Mouse (Mus musculus): ENCODE data around the gene Kif28.
"Not testable (repeated sequence)": the region's sequence is repeated elsewhere in the genome, so short reads cannot be mapped to it uniquely, and the experiment has no call there.

Kif28 gene

GRCm38 (mm10) chr1:179745171-179745570 is at the start of gene Kif28:
Gene Kif28, minus strand, starts transcription at chr1:179745271.
- in situ Hi-C loops (cut with MseI, MboI) = no loop called here

- in situ Hi-C loops (cut with MseI, MboI) = loop anchor here in 1 of 2 experiments (5.0 kb wide), 1 partner anchor 35 kb away; no protein-coding TSS in a partner anchor
Measured at GRCm38 (mm10) chr1:179787281-179787680, 42.2 kb upstream of the Kif28 start.

GRCm38 (mm10) chr1:179785502-179785901 is 40.4 kb upstream of the Kif28 start:
- in situ Hi-C loops (cut with MseI, MboI) = loop anchor here in 1 of 2 experiments (5.0 kb wide), 1 partner anchor 33 kb away; no protein-coding TSS in a partner anchor

GRCm38 (mm10) chr1:179784098-179784497 is 39.0 kb upstream of the Kif28 start:
- in situ Hi-C loops (cut with MseI, MboI) = no loop called here

- in situ Hi-C loops (cut with MseI, MboI) = no loop called here
Measured at GRCm38 (mm10) chr1:179776831-179777230, 31.8 kb upstream of the Kif28 start.

- in situ Hi-C loops (cut with MseI, MboI) = no loop called here
Measured at GRCm38 (mm10) chr1:179760553-179760952, 15.5 kb upstream of the Kif28 start.

GRCm38 (mm10) chr1:179760086-179760485 is 15.0 kb upstream of the Kif28 start:
- in situ Hi-C loops (cut with MseI, MboI) = no loop called here

- in situ Hi-C loops (cut with MseI, MboI) = no loop called here
Measured at GRCm38 (mm10) chr1:179756477-179756876, 11.4 kb upstream of the Kif28 start.

- in situ Hi-C loops (cut with MseI, MboI) = loop anchor here in 1 of 2 experiments (5.0 kb wide), 1 partner anchor 34 kb away; no protein-coding TSS in a partner anchor
Measured at GRCm38 (mm10) chr1:179753006-179753405, 7.9 kb upstream of the Kif28 start.

- in situ Hi-C loops (cut with MseI, MboI) = loop anchor here in 1 of 2 experiments (5.0 kb wide), 1 partner anchor 35 kb away; no protein-coding TSS in a partner anchor
Measured at GRCm38 (mm10) chr1:179752276-179752675, 7.2 kb upstream of the Kif28 start.

GRCm38 (mm10) chr1:179743593-179744193 is 1.4 kb downstream of the Kif28 start:
- in situ Hi-C loops (cut with MseI, MboI) = no loop called here

GRCm38 (mm10) chr1:179736483-179736882 is 8.6 kb downstream of the Kif28 start:
- in situ Hi-C loops (cut with MseI, MboI) = loop anchor here (10.0 kb wide), 1 partner anchor 92 kb away; no protein-coding TSS in a partner anchor

- in situ Hi-C loops (cut with MseI, MboI) = loop anchor here (10.0 kb wide), 1 partner anchor 90 kb away; no protein-coding TSS in a partner anchor
Measured at GRCm38 (mm10) chr1:179734500-179735474, 10.3 kb downstream of the Kif28 start.

- in situ Hi-C loops (cut with MseI, MboI) = loop anchor here (10.0 kb wide), 1 partner anchor 87 kb away; no protein-coding TSS in a partner anchor
Measured at GRCm38 (mm10) chr1:179731391-179731790, 13.7 kb downstream of the Kif28 start.

- in situ Hi-C loops (cut with MseI, MboI) = no loop called here
Measured at GRCm38 (mm10) chr1:179728661-179729060, 16.4 kb downstream of the Kif28 start.

- in situ Hi-C loops (cut with MseI, MboI) = no loop called here
Measured at GRCm38 (mm10) chr1:179722811-179723469, 22.1 kb downstream of the Kif28 start.

- in situ Hi-C loops (cut with MseI, MboI) = no loop called here
Measured at GRCm38 (mm10) chr1:179715786-179716185, 29.3 kb downstream of the Kif28 start.

GRCm38 (mm10) chr1:179715289-179715688 is 29.8 kb downstream of the Kif28 start:
- in situ Hi-C loops (cut with MseI, MboI) = not testable (repeated sequence)

- in situ Hi-C loops (cut with MseI, MboI) = no loop called here
Measured at GRCm38 (mm10) chr1:179713367-179713766, 31.7 kb downstream of the Kif28 start.

- in situ Hi-C loops (cut with MseI, MboI) = no loop called here
Measured at GRCm38 (mm10) chr1:179712658-179713057, 32.4 kb downstream of the Kif28 start.

GRCm38 (mm10) chr1:179710739-179711138 is 34.3 kb downstream of the Kif28 start:
- in situ Hi-C loops (cut with MseI, MboI) = no loop called here

GRCm38 (mm10) chr1:179709390-179709789 is 35.7 kb downstream of the Kif28 start:
- in situ Hi-C loops (cut with MseI, MboI) = no loop called here

Data from mouse trophoblast stem cell (cell line).